8 mouse cellular contexts compared by ENCODE assay signal in genomic region chr6:129534627-129535190, GRCm38 (mm10). TPM values are rescaled to one million over a fixed set of nuclear protein-coding genes. Genes with fewer than 3 reads are reported as not detected.
DNase-seq lines count a peak whose midpoint lies in the region; ATAC-seq and TF ChIP-seq lines count a peak whose summit lies in the region.

No protein-coding gene starts in this region.

- peak overlapping the region; percentile 98 for H3K4me3 ChIP-seq in left cerebral cortex, adult 2 months
- peak overlapping the region; percentile 74 for H3K4me3 ChIP-seq in forebrain, embryonic 11.5 days (ENCODE audit: low read depth, low read length)
- H3K4me3 ChIP-seq in kidney, embryonic 16.5 days (ENCODE audit: low read length) = peak overlapping the region; percentile 74
- H3K4me3 ChIP-seq in midbrain, postnatal 0 days (ENCODE audit: low read depth, low read length) = peak overlapping the region; percentile 82

- no peak for ATAC-seq in forebrain, embryonic 11.5 days (replicated peaks; ENCODE audit: low FRiP score)
- ATAC-seq in kidney, embryonic 16.5 days (ENCODE audit: low FRiP score, low TSS enrichment) = peak; percentile 81
- peak; percentile 7; the same call in 1 of the 2 replicates for ATAC-seq in midbrain, postnatal 0 days (ENCODE audit: low FRiP score)
- ATAC-seq in granulocyte monocyte progenitor cell, adult 5-6 weeks (replicated peaks; ENCODE audit: poor library complexity, severe bottlenecking) = no peak

- intact Hi-C loops in left cerebral cortex, adult 2 months (cut with DNase I) = loop anchor here (5.0 to 10.0 kb wide), 2 partner anchors 772 to 1100 kb away; partner anchors contain the start of gene Fkbp4

- peak in 1 of 2 experiments; percentile 15 for DNase-seq in left cerebral cortex, adult 2 months (ENCODE audit: extremely low spot score in 1 of 2, low spot score in 2 of 2)
- DNase-seq in left cerebral cortex, adult 18-20 months (ENCODE audit: low spot score in 2 of 2) = no peak
- no peak for DNase-seq in forebrain, embryonic 11.5 days (ENCODE audit: low spot score)
- no peak for DNase-seq in midbrain, postnatal 0 days (ENCODE audit: low spot score)
- DNase-seq in cerebellum, adult 9-10 months = no peak
- no peak for DNase-seq in gastrocnemius, postnatal 25 days

- peak overlapping the region; percentile 73 for H3K4me2 ChIP-seq in forebrain, embryonic 11.5 days (ENCODE audit: low read depth, low read length, severe bottlenecking)
- H3K4me2 ChIP-seq in kidney, embryonic 16.5 days (replicated peaks; ENCODE audit: low read depth, low read length) = peak overlapping the region; percentile 77
- H3K4me2 ChIP-seq in midbrain, postnatal 0 days (ENCODE audit: low read depth, low read length, poor library complexity, severe bottlenecking) = peak overlapping the region; percentile 67

- peak overlapping the region; percentile 100 for H3K27ac ChIP-seq in left cerebral cortex, adult 2 months
- H3K27ac ChIP-seq in forebrain, embryonic 11.5 days (ENCODE audit: low read depth, low read length) = no peak overlapping the region
- peak overlapping the region; percentile 67 for H3K27ac ChIP-seq in kidney, embryonic 16.5 days (ENCODE audit: low read length)
- H3K27ac ChIP-seq in midbrain, postnatal 0 days (ENCODE audit: low read depth, low read length) = peak overlapping the region; percentile 82

- 0 out of 2 replicates have a peak, but pooled peaks cover 5% of the 10 kb centered on the region for H3K36me3 ChIP-seq in forebrain, embryonic 11.5 days (ENCODE audit: control insufficient read depth, insufficient read depth, low read length)
- H3K36me3 ChIP-seq in kidney, embryonic 16.5 days (ENCODE audit: insufficient read depth, low read length) = peaks cover 21% of the 10 kb centered on the region
- H3K36me3 ChIP-seq in midbrain, postnatal 0 days (ENCODE audit: insufficient read depth, low read length) = peaks cover 26% of the 10 kb centered on the region

- no peaks in the 10 kb centered on the region for H3K4me1 ChIP-seq in forebrain, embryonic 11.5 days (replicated peaks; ENCODE audit: control insufficient read depth, insufficient read depth, low read length)
- H3K4me1 ChIP-seq in kidney, embryonic 16.5 days (ENCODE audit: insufficient read depth, low read length) = peaks cover 21% of the 10 kb centered on the region
- H3K4me1 ChIP-seq in midbrain, postnatal 0 days (ENCODE audit: insufficient read depth, low read length) = peaks cover 13% of the 10 kb centered on the region

- TF ChIP-seq CTCF in left cerebral cortex, adult 2 months (IDR thresholded peaks at IDR 0.05) = no peak
- TF ChIP-seq CTCF in midbrain, postnatal 0 days (IDR thresholded peaks at IDR 0.05) = no peak

- H3K9ac ChIP-seq in forebrain, embryonic 11.5 days (ENCODE audit: low read length) = peak overlapping the region; percentile 60
- H3K9ac ChIP-seq in kidney, embryonic 16.5 days (replicated peaks; ENCODE audit: low read length) = peak overlapping the region; percentile 10; the same call in 1 of the 2 replicates
- H3K9ac ChIP-seq in midbrain, postnatal 0 days (replicated peaks; ENCODE audit: low read length, poor library complexity, severe bottlenecking) = peak overlapping the region; percentile 90

- H3K9me3 ChIP-seq in forebrain, embryonic 11.5 days (ENCODE audit: control insufficient read depth, low read length) = no peaks in the 10 kb centered on the region
- H3K9me3 ChIP-seq in kidney, embryonic 16.5 days (ENCODE audit: low read length) = no peaks in the 10 kb centered on the region
- H3K9me3 ChIP-seq in midbrain, postnatal 0 days (ENCODE audit: low read length) = no peaks in the 10 kb centered on the region

- H3K27me3 ChIP-seq in forebrain, embryonic 11.5 days (ENCODE audit: control insufficient read depth, insufficient read depth, low read length) = no peaks in the 10 kb centered on the region
- no peaks in the 10 kb centered on the region for H3K27me3 ChIP-seq in kidney, embryonic 16.5 days (ENCODE audit: insufficient read depth, low read length)
- no peaks in the 10 kb centered on the region for H3K27me3 ChIP-seq in midbrain, postnatal 0 days (ENCODE audit: insufficient read depth, low read length)

- 70% methylated on average over 4 of the region's 4 CpGs for WGBS in forebrain, embryonic 11.5 days
- 30% methylated on average over 4 of the region's 4 CpGs for WGBS in kidney, embryonic 16.5 days
- 22% methylated on average over 4 of the region's 4 CpGs for WGBS in midbrain, postnatal 0 days

RNA-seq across cellular contexts. Expression of gene Gabarapl1, which starts 1.7 kb away (rescaled TPM):
- 100 to 1,000 TPM; 707 to 713 TPM for total RNA-seq in left cerebral cortex, adult 2 months (2021)
- total RNA-seq in left cerebral cortex, adult 18-20 months (2021) = 100 to 1,000 TPM; 814 to 828 TPM
- 21.5 and 22.4 TPM in 2 replicates for polyA plus RNA-seq in forebrain, embryonic 11.5 days (2014; fragmentation: Nextera tagmentation; extraction: Ambion mirVana)
- 74.1 and 77.7 TPM in 2 replicates for polyA plus RNA-seq in kidney, embryonic 16.5 days (2015; fragmentation: Nextera tagmentation; extraction: Ambion mirVana)
- 281 and 333 TPM in 2 replicates for total RNA-seq in midbrain, postnatal 0 days (2014; rRNA removed)
- 276 and 278 TPM in 2 replicates for polyA plus RNA-seq in midbrain, postnatal 0 days (2015; fragmentation: Nextera tagmentation; extraction: Ambion mirVana)
- total RNA-seq in granulocyte monocyte progenitor cell, adult 5-6 weeks (2014; fragmentation: Nextera tagmentation) = 37.4 and 45.0 TPM in 2 replicates
- total RNA-seq in granulocyte monocyte progenitor cell, adult 5-6 weeks (2017) = 39.8 and 76.6 TPM in 2 replicates
- 10 to 100 TPM; 38.2 to 41.9 TPM for total RNA-seq in gastrocnemius, postnatal 25 days (2021)

RNA-seq across cellular contexts. Expression of gene Tmem52b, which starts 22.4 kb away (rescaled TPM):
- not detected for total RNA-seq in left cerebral cortex, adult 2 months (2021)
- total RNA-seq in left cerebral cortex, adult 18-20 months (2021) = not detected
- polyA plus RNA-seq in forebrain, embryonic 11.5 days (2014; fragmentation: Nextera tagmentation; extraction: Ambion mirVana) = not detected in 2 replicates
- 61.5 and 63.1 TPM in 2 replicates for polyA plus RNA-seq in kidney, embryonic 16.5 days (2015; fragmentation: Nextera tagmentation; extraction: Ambion mirVana)
- total RNA-seq in midbrain, postnatal 0 days (2014; rRNA removed) = not detected in 2 replicates
- polyA plus RNA-seq in midbrain, postnatal 0 days (2015; fragmentation: Nextera tagmentation; extraction: Ambion mirVana) = not detected in 2 replicates
- 0.53 TPM in 1 of 2 replicates, not detected in the other for total RNA-seq in granulocyte monocyte progenitor cell, adult 5-6 weeks (2014; fragmentation: Nextera tagmentation)
- total RNA-seq in granulocyte monocyte progenitor cell, adult 5-6 weeks (2017) = not detected in 2 replicates
- not detected for total RNA-seq in gastrocnemius, postnatal 25 days (2021)

RNA-seq across cellular contexts. Expression of gene Olr1, which starts 27.7 kb away (rescaled TPM):
- not detected for total RNA-seq in left cerebral cortex, adult 2 months (2021)
- not detected for total RNA-seq in left cerebral cortex, adult 18-20 months (2021)
- not detected in 2 replicates for polyA plus RNA-seq in forebrain, embryonic 11.5 days (2014; fragmentation: Nextera tagmentation; extraction: Ambion mirVana)
- polyA plus RNA-seq in kidney, embryonic 16.5 days (2015; fragmentation: Nextera tagmentation; extraction: Ambion mirVana) = not detected in 2 replicates
- total RNA-seq in midbrain, postnatal 0 days (2014; rRNA removed) = not detected in 2 replicates
- not detected in 2 replicates for polyA plus RNA-seq in midbrain, postnatal 0 days (2015; fragmentation: Nextera tagmentation; extraction: Ambion mirVana)
- total RNA-seq in granulocyte monocyte progenitor cell, adult 5-6 weeks (2014; fragmentation: Nextera tagmentation) = 15.1 and 18.4 TPM in 2 replicates
- total RNA-seq in granulocyte monocyte progenitor cell, adult 5-6 weeks (2017) = 16.9 and 23.2 TPM in 2 replicates
- not detected for total RNA-seq in gastrocnemius, postnatal 25 days (2021)

RNA-seq across cellular contexts. Expression of gene Klre1, which starts 43.0 kb away (rescaled TPM):
- total RNA-seq in left cerebral cortex, adult 2 months (2021) = not detected
- not detected for total RNA-seq in left cerebral cortex, adult 18-20 months (2021)
- not detected in 2 replicates for polyA plus RNA-seq in forebrain, embryonic 11.5 days (2014; fragmentation: Nextera tagmentation; extraction: Ambion mirVana)
- polyA plus RNA-seq in kidney, embryonic 16.5 days (2015; fragmentation: Nextera tagmentation; extraction: Ambion mirVana) = not detected in 2 replicates
- total RNA-seq in midbrain, postnatal 0 days (2014; rRNA removed) = 0.24 TPM in 1 of 2 replicates, not detected in the other
- polyA plus RNA-seq in midbrain, postnatal 0 days (2015; fragmentation: Nextera tagmentation; extraction: Ambion mirVana) = 0.15 and 0.34 TPM in 2 replicates
- total RNA-seq in granulocyte monocyte progenitor cell, adult 5-6 weeks (2014; fragmentation: Nextera tagmentation) = not detected in 2 replicates
- not detected in 2 replicates for total RNA-seq in granulocyte monocyte progenitor cell, adult 5-6 weeks (2017)
- total RNA-seq in gastrocnemius, postnatal 25 days (2021) = not detected

RNA-seq across cellular contexts. Expression of gene Klrd1, which starts 56.9 kb away (rescaled TPM):
- total RNA-seq in left cerebral cortex, adult 2 months (2021) = not detected
- total RNA-seq in left cerebral cortex, adult 18-20 months (2021) = not detected
- polyA plus RNA-seq in forebrain, embryonic 11.5 days (2014; fragmentation: Nextera tagmentation; extraction: Ambion mirVana) = not detected in 2 replicates
- polyA plus RNA-seq in kidney, embryonic 16.5 days (2015; fragmentation: Nextera tagmentation; extraction: Ambion mirVana) = 0.32 and 0.36 TPM in 2 replicates
- total RNA-seq in midbrain, postnatal 0 days (2014; rRNA removed) = not detected in 2 replicates
- polyA plus RNA-seq in midbrain, postnatal 0 days (2015; fragmentation: Nextera tagmentation; extraction: Ambion mirVana) = not detected in 2 replicates
- 9.6 TPM in 1 of 2 replicates, not detected in the other for total RNA-seq in granulocyte monocyte progenitor cell, adult 5-6 weeks (2014; fragmentation: Nextera tagmentation)
- total RNA-seq in granulocyte monocyte progenitor cell, adult 5-6 weeks (2017) = 0.34 TPM in 1 of 2 replicates, not detected in the other
- not detected for total RNA-seq in gastrocnemius, postnatal 25 days (2021)

Comparison
In these comparisons a context has a peak if more than half of its experiments do, and no peak if none do; other contexts are left out.
1. ATAC-seq: peak in kidney, embryonic 16.5 days (single experiment) and midbrain, postnatal 0 days (single experiment); none in forebrain, embryonic 11.5 days (single experiment) and granulocyte monocyte progenitor cell, adult 5-6 weeks (single experiment).
2. H3K9ac ChIP-seq: peak in every context shown above with its lines; median percentile 90 in midbrain, postnatal 0 days; 60 in forebrain, embryonic 11.5 days; 10 in kidney, embryonic 16.5 days.
3. RNA of gene Olr1, which starts 27.7 kb away (total RNA-seq): 15.1 to 23.2 TPM in granulocyte monocyte progenitor cell, adult 5-6 weeks; not detected in left cerebral cortex, adult 2 months, not detected in gastrocnemius, postnatal 25 days, not detected in left cerebral cortex, adult 18-20 months and not detected in midbrain, postnatal 0 days; every median in the first group is over 10 times any median in the second.
4. Peak in every context shown above with its lines, with median percentiles within 50 percentile points of each other: H3K4me3 ChIP-seq and H3K4me2 ChIP-seq.